Mouse (Mus musculus) T-helper 17 cell (primary cell): ENCODE results near the gene Npy2r.

Experiments
- in situ Hi-C, 2 experiments: fragments of 300-600 bp; cut with MboI, MseI; formaldehyde crosslinking; loops; 1 replicate in 1 of 2; 2 replicates in 1 of 2; pipeline ENCODE4 v1.15.1; 2025; ENCODE audit warnings: high pct_unique_total_duplicates in 2 of 2

Npy2r gene

DNA sequence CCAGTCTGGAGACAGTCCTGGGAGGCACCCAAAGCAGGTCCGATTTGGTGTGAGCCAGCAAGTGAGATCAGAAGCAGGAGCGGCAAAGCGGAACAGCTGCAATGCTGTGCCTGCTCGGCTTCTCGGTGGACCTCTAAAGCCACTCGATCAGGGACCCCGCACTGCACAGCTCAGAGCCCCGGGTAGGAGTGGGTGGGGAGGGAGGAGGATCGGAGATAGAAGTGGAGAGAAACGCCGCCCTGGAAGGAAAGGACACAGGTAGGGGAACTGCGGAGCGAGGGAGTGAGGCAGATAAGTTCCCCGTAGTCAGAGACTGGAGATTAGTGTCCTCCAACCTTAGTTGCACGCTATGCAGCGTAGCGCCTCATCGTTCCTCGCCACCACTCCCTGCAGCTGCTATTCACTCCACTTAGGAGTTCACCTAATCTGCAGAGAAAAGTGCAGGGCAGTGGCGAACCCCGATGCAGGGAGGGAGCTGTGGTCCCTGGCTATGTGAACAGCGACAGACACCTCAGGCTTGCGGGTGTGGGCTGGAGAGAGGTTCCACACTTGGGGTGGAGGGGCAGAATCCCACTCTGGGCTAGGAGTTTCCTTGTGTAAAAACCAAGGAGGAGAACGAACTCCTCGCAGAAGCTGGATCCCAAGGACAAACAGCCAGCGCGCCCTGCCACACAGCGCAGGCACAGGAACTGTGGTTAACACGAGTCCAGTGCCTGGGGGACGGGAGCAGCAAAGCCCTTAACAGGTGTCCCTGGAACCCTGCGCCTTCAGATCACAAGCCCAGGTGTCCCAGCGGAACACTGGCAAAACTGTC is at the start of gene Npy2r:
Gene Npy2r (minus strand): TSS at position 177 of the 814 bp plus-strand sequence.
- in situ Hi-C loops, result no loop called here

DNA sequence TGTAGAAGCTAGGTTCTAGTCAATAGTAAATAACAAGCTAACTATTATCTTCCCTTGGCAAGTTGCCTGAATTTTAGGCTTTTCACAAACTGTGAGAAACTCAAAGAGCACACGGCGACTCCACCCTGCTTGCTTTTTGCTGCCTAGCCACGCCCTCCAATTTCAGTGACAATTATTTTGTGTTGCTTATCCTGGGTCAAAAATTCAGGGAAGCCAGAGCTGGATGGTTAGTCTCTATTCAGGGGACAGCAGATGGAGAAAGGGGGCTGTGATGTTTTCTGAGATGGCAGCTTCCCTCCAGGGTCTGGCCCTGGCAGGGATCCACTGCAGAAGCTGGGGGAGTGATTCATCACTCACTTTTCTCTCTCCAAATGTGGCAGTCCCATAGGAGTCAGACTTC is 9.9 kb upstream of the Npy2r start:
- in situ Hi-C loops, result no loop called here

DNA sequence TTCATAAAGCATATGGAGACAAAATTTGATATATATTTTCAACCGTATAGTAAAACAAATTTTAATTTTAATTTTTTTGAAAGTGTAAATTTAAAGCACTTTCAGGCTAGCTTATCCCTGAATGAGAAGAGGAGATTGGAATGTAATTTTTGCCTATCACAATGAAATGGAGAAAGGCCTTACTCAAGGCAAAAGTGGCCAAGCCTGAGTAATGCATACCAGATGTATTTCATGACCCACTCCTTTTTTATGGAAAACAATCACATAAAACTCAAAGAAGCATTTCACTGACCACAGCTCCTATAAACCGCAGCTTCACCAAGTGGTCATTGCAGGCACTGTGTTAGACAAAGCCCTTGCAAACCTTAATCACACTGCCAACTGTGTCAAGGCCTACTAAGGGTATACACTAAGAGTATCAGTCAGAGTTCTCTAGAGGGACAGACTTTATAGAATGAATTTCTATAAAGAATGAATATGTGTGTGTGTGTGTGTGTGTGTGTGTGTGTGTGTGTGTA is 8.5 kb upstream of the Npy2r start:
- in situ Hi-C loops, result no loop called here

DNA sequence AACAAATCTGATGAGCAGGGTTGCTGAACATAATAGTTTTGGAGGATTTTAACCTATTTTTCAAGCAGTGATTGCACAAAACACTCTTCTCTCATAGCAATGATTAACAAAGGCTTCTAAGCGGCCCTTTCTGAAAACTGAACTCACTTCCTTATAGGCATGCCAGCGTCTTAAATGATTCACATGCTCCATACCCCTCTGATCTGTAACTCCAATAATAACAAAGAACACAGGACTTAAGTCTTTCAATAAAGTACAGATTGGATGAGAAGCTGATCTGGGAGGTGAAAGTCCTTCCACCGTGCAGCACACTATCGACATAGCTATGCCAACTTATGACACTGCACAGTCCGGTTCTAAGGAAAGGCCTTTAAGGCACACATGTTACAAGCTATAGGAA is 2.0 kb upstream of the Npy2r start:
- in situ Hi-C loops, result no loop called here

DNA sequence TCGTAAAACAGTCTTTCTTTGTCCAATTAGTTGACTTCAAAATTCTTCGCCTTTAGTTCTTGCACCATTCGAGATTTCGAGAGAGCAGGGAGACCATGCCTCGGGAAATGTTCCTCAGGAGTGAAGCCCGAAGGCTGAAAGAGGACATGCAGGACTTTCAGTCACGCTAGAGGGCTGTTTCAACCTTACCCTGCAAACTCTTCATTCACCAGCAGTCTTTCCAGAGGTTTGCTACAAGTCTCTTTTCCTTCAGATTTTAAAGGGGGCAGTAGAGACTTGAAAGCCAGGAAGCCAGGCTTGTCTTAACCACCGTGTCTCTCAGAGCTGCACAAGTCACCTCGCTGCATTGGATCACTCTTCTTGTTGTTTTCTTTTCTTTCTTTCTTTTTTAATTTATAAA is 869 bp upstream of the Npy2r start:
- in situ Hi-C loops, result no loop called here

DNA sequence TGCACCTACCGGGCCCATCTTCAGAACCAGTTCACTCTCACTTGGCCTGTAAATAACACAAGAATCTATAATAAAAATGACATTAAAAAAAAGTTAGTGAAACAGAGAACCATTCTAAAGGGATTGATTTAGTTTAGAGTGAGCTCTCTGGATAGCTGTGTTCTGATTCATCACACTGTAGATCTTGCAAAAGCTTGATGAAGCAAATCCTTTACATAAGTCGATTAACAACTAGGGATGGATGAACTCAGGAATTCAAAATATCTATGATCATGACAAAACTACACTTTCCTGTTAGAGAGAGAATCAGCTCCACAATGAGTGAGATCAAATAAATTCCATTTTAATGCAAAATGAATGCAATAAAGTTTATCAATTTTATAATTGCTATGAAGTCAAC is 6.4 kb downstream of the Npy2r start:
- in situ Hi-C loops, result no loop called here

DNA sequence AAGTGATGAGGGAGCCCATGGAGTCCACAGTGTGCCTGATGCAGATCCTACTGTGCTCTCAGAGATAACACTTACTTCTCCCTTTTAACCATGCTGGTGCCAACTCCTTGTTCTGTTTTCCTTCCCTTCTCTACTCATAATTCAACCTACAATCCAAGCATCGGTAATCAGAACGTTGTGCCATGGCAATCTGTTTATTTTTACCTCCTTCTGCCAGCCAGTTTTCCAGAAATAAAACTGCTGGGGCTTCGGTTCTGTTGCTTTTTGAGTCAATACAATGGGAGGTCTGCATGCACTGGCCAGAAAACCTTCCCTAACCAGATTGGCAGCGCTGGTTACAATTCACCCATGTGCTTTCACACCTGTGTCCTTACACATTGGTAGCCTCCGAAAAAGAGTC is 7.9 kb downstream of the Npy2r start:
- in situ Hi-C loops, result no loop called here

DNA sequence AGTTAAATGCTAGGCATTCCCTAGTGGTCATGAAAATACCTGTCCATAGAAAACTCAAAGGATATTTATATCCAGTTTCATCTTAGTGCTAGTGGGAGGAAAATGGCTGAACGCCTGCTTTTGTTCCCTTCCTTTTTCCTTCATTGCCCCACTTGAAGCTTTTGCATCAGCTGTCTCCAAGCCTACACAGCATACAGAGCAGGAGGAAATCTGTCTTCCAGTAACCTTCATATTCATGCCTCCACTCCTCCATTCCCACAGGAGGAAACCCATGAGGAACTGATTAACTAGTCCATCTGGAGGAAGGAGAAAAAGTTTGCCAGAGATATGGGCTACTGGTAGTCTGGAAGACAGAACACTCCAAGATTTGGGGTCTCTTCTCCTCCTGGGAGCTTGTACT is 23.1 kb downstream of the Npy2r start:
- in situ Hi-C loops, result no loop called here

DNA sequence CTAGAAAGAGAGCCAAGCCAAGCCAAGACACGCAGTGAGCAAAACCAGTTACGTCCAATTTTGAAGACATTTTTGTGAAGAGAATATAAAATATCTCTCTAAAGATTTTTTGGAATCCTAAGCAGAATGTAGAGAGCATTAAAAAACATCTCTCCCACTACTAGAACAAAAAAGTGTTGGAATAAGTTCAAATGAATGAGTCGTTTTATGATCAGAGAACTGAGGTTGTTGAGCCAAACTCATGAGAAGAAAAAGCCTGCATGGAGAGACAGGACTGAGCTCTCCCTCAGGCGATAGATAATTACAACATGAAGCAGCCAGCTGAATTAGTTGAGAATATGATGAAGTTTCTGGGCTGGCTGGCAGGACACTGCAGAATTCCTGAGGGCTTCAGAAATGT is 49.9 kb downstream of the Npy2r start:
- in situ Hi-C loops, result no loop called here
